Mouse (Mus musculus) embryonic facial prominence, embryonic 13.5 days (tissue): ENCODE data around the gene Paxx. TPM values are rescaled to one million over a fixed set of nuclear protein-coding genes. Genes with fewer than 3 reads are reported as not detected.
"Not testable (repeated sequence)": the region's sequence is repeated elsewhere in the genome, so short reads cannot be mapped to it uniquely, and the experiment has no call there.

Source experiments
- ATAC-seq: fragments of 200-750 bp; cut with Nextera tagmentation; 2 replicates; pipeline ENCODE4 v1.8.0; 2017; ENCODE audit warnings: low read depth; ENCODE audit not compliant: insufficient number of reproducible peaks, insufficient read depth, low FRiP score, low TSS enrichment
- H3K27ac ChIP-seq: fragments of 300-500 bp; sonication (generic); 2 replicates; pipeline ENCODE4 v1.5.1; 2015; ENCODE audit warnings: moderate library complexity, mild to moderate bottlenecking, inconsistent platforms
- H3K27me3 ChIP-seq: fragments of 300-500 bp; sonication (generic); 2 replicates; pipeline ENCODE4 v1.6.1; 2015; ENCODE audit warnings: mild to moderate bottlenecking, inconsistent platforms
- H3K36me3 ChIP-seq: fragments of 300-500 bp; sonication (generic); 2 replicates; pipeline ENCODE4 v1.6.1; 2015; ENCODE audit warnings: mild to moderate bottlenecking, inconsistent platforms
- H3K4me1 ChIP-seq: fragments of 300-500 bp; sonication (generic); 2 replicates; pipeline ENCODE4 v1.6.1; 2015; ENCODE audit warnings: inconsistent platforms
- H3K4me2 ChIP-seq: fragments of 300-500 bp; sonication (generic); 2 replicates; pipeline ENCODE4 v1.6.1; 2015; ENCODE audit warnings: moderate library complexity, mild to moderate bottlenecking, inconsistent platforms
- H3K4me3 ChIP-seq: fragments of 300-500 bp; sonication (generic); 2 replicates; pipeline ENCODE4 v1.5.1; 2015; ENCODE audit warnings: mild to moderate bottlenecking, inconsistent platforms
- H3K9ac ChIP-seq: fragments of 300-500 bp; sonication (generic); 2 replicates; pipeline ENCODE4 v1.6.1; 2015; ENCODE audit warnings: mild to moderate bottlenecking, inconsistent platforms
- H3K9me3 ChIP-seq: fragments of 300-500 bp; sonication (generic); 2 replicates; pipeline ENCODE4 v1.6.1; 2016; ENCODE audit warnings: inconsistent platforms
- WGBS: fragments of 180-500 bp; shearing (Covaris S2); methylation state at CpG from one replicate; pipeline ENCODE4 v1.1.7; 2015; ENCODE audit warnings: mixed read lengths; 5-methylcytosine and 5-hydroxymethylcytosine counted together
- microRNA-seq: library from miRNA; unstranded; fragments of <30 nt; microRNA quantifications from one replicate; pipeline ENCODE4, GENCODE M21; 2016
- polyA plus RNA-seq: library from polyadenylated mRNA; unstranded; fragments of >200 nt; fragmentation: Nextera tagmentation; extraction: Ambion mirVana; gene quantifications from 2 replicates; pipeline ENCODE4 v1.2.1, GENCODE M21; 2015

Gene Paxx
- polyA plus RNA-seq, 1 experiment from 2014 or later: 35.9 TPM

GRCm38 (mm10) chr2:25422587-25423410 is 38.1 kb downstream of the Paxx start, which contains the start of gene Fut7:
Gene Fut7 (plus strand): TSS chr2:25423267.
- 64% methylated on average over 17 of the region's 17 CpGs for WGBS
- Histone ChIP-seq H3K4me3 (no peak within 1 kb of the TSS), H3K9ac (0 out of 2 replicates have a peak within 1 kb of the TSS, but pooled peaks have one; percentile 11), H3K27me3 (peaks cover 42% of the 10 kb centered on the region), H3K27ac (no peak within 1 kb of the TSS), H3K36me3 (no peaks in the 10 kb centered on the region), H3K4me2 (no peak within 1 kb of the TSS), H3K9me3 (no peaks in the 10 kb centered on the region), H3K4me1 (no peaks in the 10 kb centered on the region)
- no peak for ATAC-seq

- Histone ChIP-seq H3K4me2 (no peak overlapping the region), H3K9ac (no peak overlapping the region), H3K9me3 (no peaks in the 10 kb centered on the region), H3K27ac (no peak overlapping the region), H3K4me1 (no peaks in the 10 kb centered on the region), H3K4me3 (no peak overlapping the region), H3K36me3 (no peaks in the 10 kb centered on the region), H3K27me3 (peaks cover 42% of the 10 kb centered on the region)
- no peak for ATAC-seq
- WGBS: 21% methylated on average over 3 of the region's 3 CpGs
These were observed 39.0 kb downstream of the Paxx start for GRCm38 (mm10) chr2:25421896-25422295.

- 19% methylated on average over 3 of the region's 3 CpGs for WGBS
- ATAC-seq: no peak
These were observed 43.5 kb downstream of the Paxx start for GRCm38 (mm10) chr2:25417426-25417825.

GRCm38 (mm10) chr2:25413436-25413835 is 47.5 kb downstream of the Paxx start:
- not testable (repeated sequence) for H3K27ac ChIP-seq, H3K4me1 ChIP-seq, ATAC-seq, H3K4me3 ChIP-seq, H3K9me3 ChIP-seq, H3K27me3 ChIP-seq, H3K9ac ChIP-seq, H3K4me2 ChIP-seq, H3K36me3 ChIP-seq

More at GRCm38 (mm10) chr2:25417426-25417825, 43.5 kb downstream of the Paxx start:
- Histone ChIP-seq H3K36me3 (no peaks in the 10 kb centered on the region), H3K4me2 (no peak overlapping the region), H3K4me3 (no peak overlapping the region), H3K9me3 (no peaks in the 10 kb centered on the region), H3K9ac (no peak overlapping the region), H3K27ac (no peak overlapping the region), H3K4me1 (no peaks in the 10 kb centered on the region), H3K27me3 (peaks cover under 1% of the 10 kb centered on the region; the same call in 1 of the 2 replicates)

GRCm38 (mm10) chr2:25408908-25409307 is 52.0 kb downstream of the Paxx start:
- Histone ChIP-seq H3K4me1 (no peaks in the 10 kb centered on the region), H3K36me3 (no peaks in the 10 kb centered on the region), H3K27me3 (peaks cover 29% of the 10 kb centered on the region), H3K4me3 (no peak overlapping the region), H3K9me3 (no peaks in the 10 kb centered on the region), H3K9ac (no peak overlapping the region), H3K4me2 (no peak overlapping the region), H3K27ac (no peak overlapping the region)
- 83% methylated on average over 10 of the region's 10 CpGs for WGBS
- ATAC-seq: no peak

Small RNA genes lying within 50 kb of the gene (microRNA-seq; reads per million reads assigned to microRNA genes)
- gene Mir3087: not detected

Other genes with a start within 250 kb of the Paxx start
- 110 and 114 TPM in 2 replicates for gene Nelfb, start 249.6 kb downstream of the Paxx start, polyA plus RNA-seq
- gene Stpg3, start 246.5 kb downstream of the Paxx start, polyA plus RNA-seq: 0.15 TPM in 1 of 2 replicates, not detected in the other
- not detected in 2 replicates for gene Fam166a, start 242.3 kb downstream of the Paxx start, polyA plus RNA-seq
- gene Tubb4b, start 236.4 kb downstream of the Paxx start, polyA plus RNA-seq: 409 and 438 TPM in 2 replicates
- gene Slc34a3, start 226.7 kb downstream of the Paxx start, polyA plus RNA-seq: not detected in 2 replicates
- gene Rnf224, start 224.3 kb downstream of the Paxx start, polyA plus RNA-seq: not detected in 2 replicates
- 10.8 and 11.3 TPM in 2 replicates for gene Rnf208, start 218.8 kb downstream of the Paxx start, polyA plus RNA-seq
- 0.81 TPM in 1 of 2 replicates, not detected in the other for gene Cysrt1, start 218.6 kb downstream of the Paxx start, polyA plus RNA-seq
- gene AL732309.1, start 214.2 kb downstream of the Paxx start, polyA plus RNA-seq: 6.9 and 7.9 TPM in 2 replicates
- gene Tmem203, start 205.7 kb downstream of the Paxx start, polyA plus RNA-seq: 24.5 and 25.3 TPM in 2 replicates
- 7.5 and 8.2 TPM in 2 replicates for gene Tprn, start 198.5 kb downstream of the Paxx start, polyA plus RNA-seq
- 231 and 246 TPM in 2 replicates for gene Ssna1, start 188.7 kb downstream of the Paxx start, polyA plus RNA-seq
- 137 and 143 TPM in 2 replicates for gene Anapc2, start 188.6 kb downstream of the Paxx start, polyA plus RNA-seq
- gene Tmem210, start 172.9 kb downstream of the Paxx start, polyA plus RNA-seq: not detected in 2 replicates
- gene Lrrc26, start 171.2 kb downstream of the Paxx start, polyA plus RNA-seq: 0.22 TPM in 2 replicates
- 0.38 and 1.2 TPM in 2 replicates for gene Grin1, start 141.9 kb downstream of the Paxx start, polyA plus RNA-seq
- 61.1 and 79.4 TPM in 2 replicates for gene Man1b1, start 128.8 kb downstream of the Paxx start, polyA plus RNA-seq
- 23.0 and 25.5 TPM in 2 replicates for gene Dpp7, start 104.7 kb downstream of the Paxx start, polyA plus RNA-seq
- 9.9 and 14.9 TPM in 2 replicates for gene Uap1l1, start 95.4 kb downstream of the Paxx start, polyA plus RNA-seq
- gene Sapcd2, start 88.8 kb downstream of the Paxx start, polyA plus RNA-seq: 38.9 and 47.9 TPM in 2 replicates
- 0.87 and 1.1 TPM in 2 replicates for gene Entpd2, start 65.2 kb downstream of the Paxx start, polyA plus RNA-seq
- gene Npdc1, start 61.7 kb downstream of the Paxx start, polyA plus RNA-seq: 42.5 and 48.9 TPM in 2 replicates
- 0.12 and 0.17 TPM in 2 replicates for gene Fut7, start 37.8 kb downstream of the Paxx start, polyA plus RNA-seq
- gene Abca2, start 32.4 kb downstream of the Paxx start, polyA plus RNA-seq: 2.9 and 4.0 TPM in 2 replicates
- gene Clic3, start 4.3 kb downstream of the Paxx start, polyA plus RNA-seq: 5.0 and 7.2 TPM in 2 replicates
- 1.3 and 2.8 TPM in 2 replicates for gene Ptgds, start 9.0 kb upstream of the Paxx start, polyA plus RNA-seq
- gene Lcn12, start 32.8 kb upstream of the Paxx start, polyA plus RNA-seq: not detected in 2 replicates
- 75.1 and 81.1 TPM in 2 replicates for gene Fbxw5, start 39.7 kb upstream of the Paxx start, polyA plus RNA-seq
- gene C8g, start 40.6 kb upstream of the Paxx start, polyA plus RNA-seq: 5.8 and 6.2 TPM in 2 replicates
- 31.4 and 35.4 TPM in 2 replicates for gene Traf2, start 85.8 kb upstream of the Paxx start, polyA plus RNA-seq
- 335 and 341 TPM in 2 replicates for gene Edf1, start 96.8 kb upstream of the Paxx start, polyA plus RNA-seq
- gene Mamdc4, start 113.8 kb upstream of the Paxx start, polyA plus RNA-seq: 4.3 and 7.2 TPM in 2 replicates
- gene Phpt1, start 114.1 kb upstream of the Paxx start, polyA plus RNA-seq: 169 and 174 TPM in 2 replicates
- 0.39 and 0.62 TPM in 2 replicates for gene Ajm1, start 120.7 kb upstream of the Paxx start, polyA plus RNA-seq
- gene Rabl6, start 147.4 kb upstream of the Paxx start, polyA plus RNA-seq: 80.3 and 81.9 TPM in 2 replicates
- gene Ccdc183, start 156.6 kb upstream of the Paxx start, polyA plus RNA-seq: 0.31 and 0.34 TPM in 2 replicates
- 23.5 and 24.8 TPM in 2 replicates for gene Tmem141, start 160.9 kb upstream of the Paxx start, polyA plus RNA-seq
- 0.59 and 2.1 TPM in 2 replicates for gene Fcna, start 166.9 kb upstream of the Paxx start, polyA plus RNA-seq
- gene Lcn8, start 192.0 kb upstream of the Paxx start, polyA plus RNA-seq: not detected in 2 replicates
- gene Lcn5, start 196.9 kb upstream of the Paxx start, polyA plus RNA-seq: not detected in 2 replicates
- not detected in 2 replicates for gene Lcn6, start 215.7 kb upstream of the Paxx start, polyA plus RNA-seq
- not detected in 2 replicates for gene Lcn10, start 221.6 kb upstream of the Paxx start, polyA plus RNA-seq
- gene Obp2a, start 238.9 kb upstream of the Paxx start, polyA plus RNA-seq: not detected in 2 replicates
- 95.4 and 103 TPM in 2 replicates for gene Bmyc, start 245.6 kb upstream of the Paxx start, polyA plus RNA-seq